ENCODE assay signal across 10 mouse cellular contexts in the genomic region with DNA sequence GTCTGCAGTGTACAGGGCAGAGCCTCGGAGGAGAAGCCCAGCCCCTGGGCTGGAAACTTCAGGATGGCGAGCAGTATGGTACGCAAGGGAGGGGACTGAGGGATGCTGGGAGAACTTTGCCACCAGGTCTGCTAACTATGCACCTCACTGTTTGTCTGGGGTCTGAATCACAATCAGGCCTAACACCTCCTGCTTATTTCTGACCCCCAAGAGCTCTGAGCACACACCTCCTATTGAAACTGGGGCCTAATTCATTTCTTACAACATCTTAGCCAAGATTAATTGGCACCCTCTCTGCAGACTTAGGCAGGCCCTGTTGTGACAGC.
DNase-seq lines count a peak whose midpoint lies in the region; ATAC-seq and TF ChIP-seq lines count a peak whose summit lies in the region.
"Had no signal": no experiment of that assay in that cellular context is flagged by ENCODE, and none has a peak within 500 bp of the region (broad histone marks: within the 10 kb centered on the region; RNA-seq: fewer than 3 reads in every experiment).

No protein-coding gene starts in this region.

- H3K27me3 ChIP-seq in hindbrain, embryonic 13.5 days: no peaks in the 10 kb centered on the region
- H3K27me3 ChIP-seq in hindbrain, embryonic 11.5 days (ENCODE audit: control insufficient read depth, insufficient read depth, low read length): no peaks in the 10 kb centered on the region
- no peaks in the 10 kb centered on the region for H3K27me3 ChIP-seq in forebrain, embryonic 13.5 days
- H3K27me3 ChIP-seq in liver, embryonic 16.5 days (ENCODE audit: control insufficient read depth, insufficient read depth, low read depth, low read length): no peaks in the 10 kb centered on the region
- H3K27me3 ChIP-seq: midbrain, embryonic 15.5 days had no signal

- TF ChIP-seq POLR2A in bone marrow, adult 2 months (IDR thresholded peaks at IDR 0.05; ENCODE audit: borderline replicate concordance, control insufficient read depth, low read depth, low read length): no peak

- WGBS in hindbrain, embryonic 13.5 days: 81% methylated on average over 3 of the region's 3 CpGs
- WGBS in hindbrain, embryonic 11.5 days: 88% methylated on average over 3 of the region's 3 CpGs
- 79% methylated on average over 3 of the region's 3 CpGs for WGBS in bone marrow, adult 2 months
- 74% methylated on average over 3 of the region's 3 CpGs for WGBS in forebrain, embryonic 13.5 days
- 42% methylated on average over 3 of the region's 3 CpGs for WGBS in liver, embryonic 16.5 days (ENCODE audit: insufficient replicate concordance)

- peaks cover 59% of the 10 kb centered on the region for H3K4me1 ChIP-seq in hindbrain, embryonic 13.5 days (replicated peaks)
- H3K4me1 ChIP-seq in hindbrain, embryonic 11.5 days (replicated peaks; ENCODE audit: control insufficient read depth, insufficient read depth, low read length): peaks cover 7% of the 10 kb centered on the region
- peaks cover 16% of the 10 kb centered on the region for H3K4me1 ChIP-seq in bone marrow, adult 2 months (ENCODE audit: control insufficient read depth, insufficient read depth, low read length)
- peaks cover 54% of the 10 kb centered on the region for H3K4me1 ChIP-seq in forebrain, embryonic 13.5 days
- H3K4me1 ChIP-seq in liver, embryonic 16.5 days (ENCODE audit: control insufficient read depth, low read depth, low read length): peaks cover 90% of the 10 kb centered on the region

- no peak overlapping the region for H3K4me2 ChIP-seq in hindbrain, embryonic 13.5 days
- no peak overlapping the region for H3K4me2 ChIP-seq in hindbrain, embryonic 11.5 days (replicated peaks; ENCODE audit: low read depth, low read length)
- no peak overlapping the region for H3K4me2 ChIP-seq in forebrain, embryonic 13.5 days
- H3K4me2 ChIP-seq in liver, embryonic 16.5 days (ENCODE audit: low read depth, low read length): peak overlapping the region; percentile 49
- H3K4me2 ChIP-seq: midbrain, embryonic 15.5 days had no signal

- no peak for TF ChIP-seq CTCF in bone marrow, adult 2 months (IDR thresholded peaks at IDR 0.05; ENCODE audit: control insufficient read depth, insufficient read depth, low read length)

- 0 out of 2 replicates have a peak overlapping the region, but pooled peaks have one; percentile 9 for H3K9ac ChIP-seq in hindbrain, embryonic 13.5 days
- no peak overlapping the region for H3K9ac ChIP-seq in hindbrain, embryonic 11.5 days (ENCODE audit: low read depth, low read length)
- H3K9ac ChIP-seq in forebrain, embryonic 13.5 days: no peak overlapping the region
- peak overlapping the region; percentile 78 for H3K9ac ChIP-seq in liver, embryonic 16.5 days (ENCODE audit: low read depth, low read length)
- H3K9ac ChIP-seq: midbrain, embryonic 15.5 days had no signal

- H3K9me3 ChIP-seq in hindbrain, embryonic 13.5 days: no peaks in the 10 kb centered on the region
- no peaks in the 10 kb centered on the region for H3K9me3 ChIP-seq in hindbrain, embryonic 11.5 days (ENCODE audit: control insufficient read depth, low read length)
- H3K9me3 ChIP-seq in forebrain, embryonic 13.5 days (replicated peaks): no peaks in the 10 kb centered on the region
- no peaks in the 10 kb centered on the region for H3K9me3 ChIP-seq in liver, embryonic 16.5 days (replicated peaks; ENCODE audit: control insufficient read depth, low read length)
- H3K9me3 ChIP-seq: midbrain, embryonic 15.5 days had no signal

- peak overlapping the region; percentile 72; the same call in 1 of the 2 replicates for H3K27ac ChIP-seq in hindbrain, embryonic 13.5 days
- H3K27ac ChIP-seq in hindbrain, embryonic 11.5 days (ENCODE audit: low read depth, low read length): no peak overlapping the region
- peak overlapping the region; percentile 99 for H3K27ac ChIP-seq in bone marrow, adult 2 months (ENCODE audit: control insufficient read depth, insufficient read depth, low read depth, low read length, poor library complexity)
- H3K27ac ChIP-seq in forebrain, embryonic 13.5 days: peak overlapping the region; percentile 49; the same call in 1 of the 2 replicates
- peak overlapping the region; percentile 100 for H3K27ac ChIP-seq in liver, embryonic 16.5 days (ENCODE audit: low read length)
- H3K27ac ChIP-seq: midbrain, embryonic 15.5 days had no signal

- no peaks in the 10 kb centered on the region for H3K36me3 ChIP-seq in hindbrain, embryonic 13.5 days
- H3K36me3 ChIP-seq in hindbrain, embryonic 11.5 days (ENCODE audit: control insufficient read depth, insufficient read depth, low read length): no peaks in the 10 kb centered on the region
- no peaks in the 10 kb centered on the region for H3K36me3 ChIP-seq in forebrain, embryonic 13.5 days (ENCODE audit: poor library complexity, severe bottlenecking)
- no peaks in the 10 kb centered on the region; the same call in 1 of the 2 replicates for H3K36me3 ChIP-seq in liver, embryonic 16.5 days (ENCODE audit: control insufficient read depth, insufficient read depth)
- H3K36me3 ChIP-seq: midbrain, embryonic 15.5 days had no signal

- DNase-seq in hindbrain, embryonic 11.5 days (ENCODE audit: low spot score): no peak
- DNase-seq in thymus, postnatal 25 days: no peak
- no peak for DNase-seq in adipocyte (ENCODE audit: low spot score)
- DNase-seq in right cerebral cortex, postnatal 36 days (ENCODE audit: low spot score in 2 of 2): no peak
- DNase-seq: embryo, embryonic 11 days had no signal

- ATAC-seq in hindbrain, embryonic 13.5 days (ENCODE audit: low FRiP score): no peak
- ATAC-seq in hindbrain, embryonic 11.5 days (ENCODE audit: low FRiP score): no peak
- no peak for ATAC-seq in forebrain, embryonic 13.5 days
- ATAC-seq in liver, embryonic 16.5 days (ENCODE audit: low read depth): no peak
- ATAC-seq: midbrain, embryonic 15.5 days had no signal

- H3K4me3 ChIP-seq in hindbrain, embryonic 13.5 days: no peak overlapping the region
- no peak overlapping the region for H3K4me3 ChIP-seq in hindbrain, embryonic 11.5 days (ENCODE audit: low read depth, low read length)
- no peak overlapping the region for H3K4me3 ChIP-seq in bone marrow, adult 2 months (replicated peaks; ENCODE audit: control insufficient read depth, low read depth, low read length)
- H3K4me3 ChIP-seq in forebrain, embryonic 13.5 days: no peak overlapping the region
- H3K4me3 ChIP-seq in liver, embryonic 16.5 days (ENCODE audit: low read depth, low read length): no peak overlapping the region; the same call in 1 of the 2 replicates
- H3K4me3 ChIP-seq: midbrain, embryonic 15.5 days had no signal

Comparison
In these comparisons a context has a peak if more than half of its experiments do, and no peak if none do; other contexts are left out.
1. H3K9ac ChIP-seq: peak in hindbrain, embryonic 13.5 days (single experiment) and liver, embryonic 16.5 days (single experiment); none in hindbrain, embryonic 11.5 days (single experiment) and forebrain, embryonic 13.5 days (single experiment).